Mouse (Mus musculus): ENCODE data around the gene Anapc16. TPM values are rescaled to one million over a fixed set of nuclear protein-coding genes. Genes with fewer than 3 reads are reported as not detected.
A peak's percentile ranks its signal among the peaks of the same experiment; 100 is the strongest.

Gene Anapc16
- polyA plus RNA-seq, 1 experiment from 2014 or later: 128 TPM

DNA sequence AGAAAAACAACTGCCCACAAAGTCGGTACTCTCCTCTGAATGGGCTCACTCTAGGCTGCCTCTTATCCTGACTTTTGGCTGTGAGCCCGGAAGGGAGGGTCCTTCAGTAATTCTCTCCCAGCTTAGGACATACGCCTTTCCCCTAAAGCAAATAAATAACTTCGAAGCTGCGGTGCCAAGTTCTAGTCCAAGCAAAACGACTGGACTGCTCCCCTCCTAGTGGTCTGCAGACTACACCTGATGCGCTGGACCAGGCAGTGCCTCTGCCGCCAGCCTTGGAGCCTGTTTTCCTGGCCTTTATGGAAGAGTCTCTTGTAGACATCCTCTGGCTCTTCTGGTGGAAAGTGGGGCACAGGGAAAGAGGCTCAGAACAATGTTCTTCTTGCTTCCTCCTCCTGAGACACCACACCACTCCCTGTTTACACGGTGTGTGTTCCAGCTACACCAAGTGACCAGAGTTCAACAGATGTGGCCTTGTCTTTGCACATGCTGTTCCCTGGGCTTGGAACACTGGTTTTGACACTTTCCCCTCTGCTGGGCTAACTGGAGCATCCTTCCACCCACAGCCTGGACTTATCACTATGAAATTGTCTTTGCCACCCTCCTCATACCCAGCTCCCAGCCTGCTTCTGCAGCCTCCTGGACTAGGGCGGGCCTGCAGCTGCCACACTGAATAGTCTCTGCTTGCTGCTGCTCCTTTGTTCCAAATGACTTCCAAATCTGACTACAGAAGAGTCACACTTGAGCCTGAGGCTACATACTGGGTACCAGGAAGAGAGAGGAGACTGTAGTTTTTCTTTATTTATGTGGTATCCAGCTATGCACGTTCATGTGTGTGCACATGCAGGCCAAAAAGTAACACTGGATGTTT, 23.8 kb downstream of the Anapc16 start:
- WGBS: 34% methylated on average over 11 of the region's 11 CpGs
- H3K36me3 ChIP-seq: 0 out of 2 replicates have a peak, but pooled peaks cover 3% of the 10 kb centered on the region
- no peaks in the 10 kb centered on the region for H3K27me3 ChIP-seq
- peaks cover 44% of the 10 kb centered on the region for H3K4me1 ChIP-seq
- 0 out of 2 replicates have a peak overlapping the region, but pooled peaks have one; percentile 3 for H3K4me2 ChIP-seq
- peak overlapping the region; percentile 90 for H3K27ac ChIP-seq
- no peak; the same call in 1 of the 2 replicates for ATAC-seq (ENCODE audit: insufficient number of reproducible peaks, insufficient read depth, low FRiP score, low TSS enrichment, low read depth)
- peak overlapping the region; percentile 51 for H3K9ac ChIP-seq
- no peak overlapping the region for H3K4me3 ChIP-seq
- no peaks in the 10 kb centered on the region for H3K9me3 ChIP-seq

DNA sequence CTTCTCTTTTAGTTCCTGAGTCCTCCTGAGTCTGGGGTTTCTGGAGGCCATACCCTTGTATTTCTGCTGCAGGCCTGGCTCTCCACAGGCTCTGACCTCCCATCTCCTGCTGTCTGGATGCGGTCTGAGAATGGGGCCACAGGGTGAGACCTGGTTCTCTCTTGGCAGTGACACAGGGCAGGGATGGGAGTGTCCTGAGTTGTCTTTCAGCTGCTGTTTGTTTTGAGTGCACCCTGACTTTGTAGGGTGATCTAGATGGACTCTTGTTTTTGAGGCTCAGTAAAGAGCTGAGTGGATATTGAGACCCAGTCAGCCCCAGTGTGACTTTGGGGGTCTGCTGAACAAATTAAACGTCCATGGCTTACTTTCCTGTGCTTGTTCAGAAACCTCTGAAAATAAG, 24.5 kb downstream of the Anapc16 start:
- no peaks in the 10 kb centered on the region for H3K27me3 ChIP-seq
- H3K4me2 ChIP-seq: 0 out of 2 replicates have a peak overlapping the region, but pooled peaks have one; percentile 3
- no peak overlapping the region for H3K4me3 ChIP-seq
- H3K27ac ChIP-seq: peak overlapping the region; percentile 90
- no peaks in the 10 kb centered on the region for H3K36me3 ChIP-seq
- WGBS: 64% methylated on average over 2 of the region's 2 CpGs
- ATAC-seq (ENCODE audit: insufficient number of reproducible peaks, insufficient read depth, low FRiP score, low TSS enrichment, low read depth): no peak
- peaks cover 51% of the 10 kb centered on the region for H3K4me1 ChIP-seq
- peak overlapping the region; percentile 51 for H3K9ac ChIP-seq
- no peaks in the 10 kb centered on the region for H3K9me3 ChIP-seq

DNA sequence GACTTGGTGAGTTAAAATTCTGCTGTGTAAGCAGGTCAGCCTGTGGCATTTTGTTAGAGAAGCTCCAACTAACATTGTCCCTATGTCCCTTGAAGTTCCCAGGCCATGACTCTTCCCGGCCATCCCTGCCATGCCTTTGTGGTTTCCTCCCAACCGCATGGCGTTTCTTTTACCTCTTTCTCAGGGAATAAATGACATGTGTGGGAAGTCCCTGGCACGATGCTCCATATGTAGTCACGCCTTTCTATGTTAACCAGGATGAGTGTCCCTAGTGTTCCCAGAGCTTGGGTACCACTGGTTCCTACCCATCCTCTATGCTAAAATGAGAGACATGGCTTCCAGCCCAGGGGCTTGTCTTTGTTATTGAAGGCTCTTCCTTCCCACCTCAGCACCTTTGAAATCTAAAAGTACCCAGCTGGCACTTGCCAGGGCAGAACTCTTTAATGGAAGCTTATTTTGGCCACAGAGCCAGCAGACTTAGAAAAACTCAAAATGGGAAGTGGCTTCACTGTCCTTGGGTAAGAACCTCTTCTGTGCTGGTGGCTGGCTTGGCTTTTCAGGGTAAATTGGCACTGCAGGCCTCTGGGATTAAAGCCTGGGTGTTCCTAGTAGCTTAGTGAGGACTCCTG, 25.1 kb downstream of the Anapc16 start:
- H3K9ac ChIP-seq: no peak overlapping the region
- peak overlapping the region; percentile 90 for H3K27ac ChIP-seq
- peaks cover 53% of the 10 kb centered on the region for H3K4me1 ChIP-seq
- no peak for ATAC-seq (ENCODE audit: insufficient number of reproducible peaks, insufficient read depth, low FRiP score, low TSS enrichment, low read depth)
- no peaks in the 10 kb centered on the region for H3K9me3 ChIP-seq
- no peaks in the 10 kb centered on the region for H3K36me3 ChIP-seq
- H3K27me3 ChIP-seq: no peaks in the 10 kb centered on the region
- no peak overlapping the region for H3K4me3 ChIP-seq
- 73% methylated on average over 5 of the region's 5 CpGs for WGBS
- no peak overlapping the region for H3K4me2 ChIP-seq

DNA sequence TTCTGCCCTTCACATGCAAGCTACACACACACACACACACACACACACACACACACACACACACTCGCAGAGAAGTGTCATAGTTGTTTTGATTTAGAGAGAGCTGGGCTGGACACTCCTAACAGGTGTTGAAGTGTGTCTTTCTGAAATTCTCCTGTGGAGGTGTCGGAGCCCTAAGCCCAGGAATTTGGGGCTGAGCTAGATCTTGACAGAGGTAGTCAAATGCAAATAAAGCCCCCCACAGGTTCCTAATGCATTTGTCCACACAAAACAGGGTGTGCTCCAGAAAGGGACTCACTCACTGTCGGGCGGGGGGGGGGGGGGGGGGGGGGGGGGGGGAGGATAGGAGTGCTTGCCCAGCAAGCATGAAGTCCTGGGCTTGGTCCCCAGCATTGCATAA, 25.8 kb downstream of the Anapc16 start:
- ATAC-seq (ENCODE audit: insufficient number of reproducible peaks, insufficient read depth, low FRiP score, low TSS enrichment, low read depth): no peak
- H3K4me2 ChIP-seq: no peak overlapping the region
- H3K27me3 ChIP-seq: no peaks in the 10 kb centered on the region
- no peak overlapping the region for H3K4me3 ChIP-seq
- no peaks in the 10 kb centered on the region for H3K36me3 ChIP-seq
- no peak overlapping the region for H3K27ac ChIP-seq
- H3K9me3 ChIP-seq: no peaks in the 10 kb centered on the region
- H3K4me1 ChIP-seq: peaks cover 53% of the 10 kb centered on the region
- WGBS: 71% methylated on average over 2 of the region's 4 CpGs
- H3K9ac ChIP-seq: no peak overlapping the region

DNA sequence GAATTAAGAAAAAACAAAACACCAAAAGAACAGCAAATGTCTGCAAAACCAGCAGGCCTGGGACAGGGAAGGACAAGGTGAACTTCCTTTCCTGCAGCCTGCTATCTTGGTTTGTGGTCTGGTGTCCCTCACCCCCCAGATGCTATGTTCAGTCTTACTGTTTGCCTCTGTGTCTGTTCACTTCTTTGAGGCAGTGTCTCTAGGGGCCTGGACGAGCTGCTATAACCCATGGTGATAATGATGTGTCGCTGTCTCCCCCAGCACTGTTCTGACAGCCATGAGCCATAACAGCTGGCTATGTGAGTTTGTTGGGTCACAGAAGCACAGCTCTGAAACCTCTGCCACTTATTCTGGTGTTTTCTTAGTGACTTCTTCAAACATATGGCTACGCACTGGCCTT, 28.1 kb downstream of the Anapc16 start:
- H3K4me3 ChIP-seq: no peak overlapping the region
- H3K9me3 ChIP-seq: no peaks in the 10 kb centered on the region
- 71% methylated on average over 3 of the region's 3 CpGs for WGBS
- H3K4me2 ChIP-seq: peak overlapping the region; percentile 46; the same call in 1 of the 2 replicates
- peaks cover 60% of the 10 kb centered on the region for H3K4me1 ChIP-seq
- no peak for ATAC-seq (ENCODE audit: insufficient number of reproducible peaks, insufficient read depth, low FRiP score, low TSS enrichment, low read depth)
- no peaks in the 10 kb centered on the region for H3K36me3 ChIP-seq
- H3K9ac ChIP-seq: no peak overlapping the region
- no peaks in the 10 kb centered on the region for H3K27me3 ChIP-seq
- peak overlapping the region; percentile 87 for H3K27ac ChIP-seq

DNA sequence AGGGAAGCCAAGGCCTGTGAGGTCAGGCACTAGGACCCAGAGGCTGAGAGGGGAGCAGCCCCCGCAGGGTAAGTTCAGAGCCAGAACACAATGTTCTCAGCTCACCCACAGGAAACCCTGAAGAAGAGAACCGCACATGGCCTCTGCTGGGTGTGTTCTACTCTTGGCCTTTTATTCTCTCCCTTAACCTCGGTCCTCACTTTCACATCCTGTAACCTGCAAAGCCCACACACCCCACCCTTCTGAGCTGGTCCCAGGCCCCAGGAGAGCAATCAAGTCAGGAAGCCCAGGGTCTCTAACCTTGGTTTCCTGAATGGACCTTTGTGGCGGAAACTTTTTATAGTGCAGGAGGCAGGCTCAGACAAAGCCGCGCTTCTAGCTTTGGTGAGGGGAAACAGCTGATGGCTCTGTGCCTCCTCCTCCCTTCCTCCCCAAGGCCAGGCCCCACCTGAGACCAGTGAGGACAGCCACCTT, 28.7 kb downstream of the Anapc16 start:
- 9% methylated on average over 6 of the region's 6 CpGs for WGBS
- Histone ChIP-seq H3K27me3 (no peaks in the 10 kb centered on the region), H3K9me3 (no peaks in the 10 kb centered on the region), H3K4me3 (peak overlapping the region; percentile 4; the same call in 1 of the 2 replicates), H3K36me3 (no peaks in the 10 kb centered on the region), H3K27ac (peak overlapping the region; percentile 87), H3K4me1 (peaks cover 59% of the 10 kb centered on the region), H3K9ac (peak overlapping the region; percentile 57), H3K4me2 (peak overlapping the region; percentile 46)
- ATAC-seq (ENCODE audit: insufficient number of reproducible peaks, insufficient read depth, low FRiP score, low TSS enrichment, low read depth): no peak; the same call in 1 of the 2 replicates

DNA sequence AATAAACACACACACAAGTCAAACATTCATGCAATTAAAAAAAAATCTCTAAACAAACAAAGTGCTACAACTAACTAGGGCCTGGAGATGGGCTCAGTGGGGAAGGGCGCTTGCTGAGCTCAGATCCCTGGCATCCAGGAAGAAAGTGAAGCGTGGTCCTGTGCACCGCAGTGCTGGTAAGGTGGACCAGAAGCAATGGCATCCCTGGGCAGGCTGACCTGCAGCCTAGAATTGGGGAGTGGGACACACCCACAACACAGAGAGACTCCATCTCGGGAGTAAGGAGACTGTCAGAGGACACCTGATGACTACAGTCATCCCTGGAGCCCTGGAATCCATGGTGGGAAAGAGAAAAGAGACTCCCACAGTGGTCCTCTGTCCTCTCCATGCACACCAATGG, 29.5 kb downstream of the Anapc16 start:
- no peaks in the 10 kb centered on the region for H3K36me3 ChIP-seq
- 84% methylated on average over 4 of the region's 4 CpGs for WGBS
- ATAC-seq (ENCODE audit: insufficient number of reproducible peaks, insufficient read depth, low FRiP score, low TSS enrichment, low read depth): no peak

DNA sequence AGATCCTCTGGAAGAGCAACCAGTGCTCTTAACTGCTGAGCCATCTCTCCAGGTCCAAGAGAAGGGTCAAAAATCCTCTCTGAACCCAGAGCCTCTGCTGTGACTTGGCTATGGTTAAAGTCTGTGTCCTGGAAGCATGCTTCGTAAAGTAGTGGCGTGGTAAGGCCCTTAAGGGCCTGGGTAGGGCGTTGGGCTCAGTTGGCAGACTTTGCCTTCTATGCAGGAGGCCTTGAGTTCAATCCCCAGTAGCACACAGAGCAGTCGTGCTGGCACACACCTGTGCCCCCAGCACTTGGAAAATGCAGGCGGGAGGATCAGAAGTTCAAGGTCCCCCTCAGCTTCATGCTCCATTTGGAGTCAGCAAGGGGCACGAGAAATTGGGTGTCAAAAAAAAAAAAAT, 29.9 kb downstream of the Anapc16 start:
- H3K4me2 ChIP-seq: no peak overlapping the region
- H3K27me3 ChIP-seq: no peaks in the 10 kb centered on the region
- no peak for ATAC-seq (ENCODE audit: insufficient number of reproducible peaks, insufficient read depth, low FRiP score, low TSS enrichment, low read depth)
- H3K4me3 ChIP-seq: no peak overlapping the region
- H3K9ac ChIP-seq: no peak overlapping the region
- H3K27ac ChIP-seq: 0 out of 2 replicates have a peak overlapping the region, but pooled peaks have one; percentile 5
- WGBS: 80% methylated on average over 6 of the region's 6 CpGs
- H3K9me3 ChIP-seq: no peaks in the 10 kb centered on the region
- no peaks in the 10 kb centered on the region for H3K36me3 ChIP-seq
- H3K4me1 ChIP-seq: peaks cover 47% of the 10 kb centered on the region

More for the DNA sequence above, 29.5 kb downstream of the Anapc16 start:
- H3K9ac ChIP-seq: no peak overlapping the region
- H3K9me3 ChIP-seq: no peaks in the 10 kb centered on the region
- no peaks in the 10 kb centered on the region for H3K27me3 ChIP-seq
- no peak overlapping the region for H3K4me3 ChIP-seq
- H3K27ac ChIP-seq: peak overlapping the region; percentile 87; the same call in 1 of the 2 replicates
- H3K4me2 ChIP-seq: no peak overlapping the region
- H3K4me1 ChIP-seq: peaks cover 51% of the 10 kb centered on the region

DNA sequence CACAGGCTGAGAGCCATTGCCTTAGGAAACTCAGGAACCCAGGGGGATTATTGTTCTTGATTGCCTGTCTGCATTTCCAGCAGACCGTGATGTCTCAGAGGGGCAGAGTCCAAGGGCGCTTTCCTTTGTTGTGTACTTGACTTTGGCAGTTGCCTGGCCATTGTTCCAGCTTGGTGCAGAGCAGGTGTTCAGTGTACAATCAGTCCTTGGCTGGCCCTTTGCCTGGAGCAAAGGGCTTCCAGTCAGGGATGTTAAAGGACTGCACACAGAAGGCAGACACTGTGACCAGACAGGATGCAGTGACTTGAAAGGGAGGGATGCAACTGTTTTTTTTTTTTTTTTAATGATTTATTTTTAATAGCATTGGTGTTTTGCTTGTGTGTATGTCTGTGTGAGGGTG, 30.4 kb downstream of the Anapc16 start:
- no peak overlapping the region for H3K4me2 ChIP-seq
- no peaks in the 10 kb centered on the region for H3K27me3 ChIP-seq
- peaks cover 42% of the 10 kb centered on the region for H3K4me1 ChIP-seq
- H3K36me3 ChIP-seq: no peaks in the 10 kb centered on the region
- H3K9ac ChIP-seq: no peak overlapping the region
- no peak overlapping the region for H3K27ac ChIP-seq
- 69% methylated on average over 2 of the region's 2 CpGs for WGBS
- ATAC-seq (ENCODE audit: insufficient number of reproducible peaks, insufficient read depth, low FRiP score, low TSS enrichment, low read depth): no peak
- no peak overlapping the region for H3K4me3 ChIP-seq
- no peaks in the 10 kb centered on the region for H3K9me3 ChIP-seq

DNA sequence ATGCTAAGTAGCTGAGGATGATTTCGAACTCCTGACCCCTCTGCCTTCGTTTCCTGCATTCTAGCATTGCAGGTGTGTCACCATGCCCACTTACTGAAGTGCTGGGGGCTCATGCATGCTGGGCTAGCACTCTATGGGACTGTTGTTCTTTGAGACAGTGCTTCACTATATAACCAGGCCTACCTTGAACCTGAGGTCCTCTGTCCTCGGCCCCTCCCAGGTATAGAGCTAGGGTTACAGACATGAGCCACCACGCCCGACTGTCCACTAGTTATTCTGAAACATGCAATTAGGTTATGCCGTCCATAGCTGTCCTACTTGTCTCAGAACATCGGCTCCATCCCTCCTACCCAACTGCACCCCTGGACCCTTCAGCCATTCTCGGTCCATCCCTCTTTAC, 31.1 kb downstream of the Anapc16 start:
- H3K27ac ChIP-seq: no peak overlapping the region
- WGBS: 85% methylated on average over 8 of the region's 8 CpGs
- peaks cover 42% of the 10 kb centered on the region for H3K4me1 ChIP-seq
- H3K27me3 ChIP-seq: no peaks in the 10 kb centered on the region
- no peaks in the 10 kb centered on the region for H3K9me3 ChIP-seq
- H3K36me3 ChIP-seq: no peaks in the 10 kb centered on the region
- H3K4me3 ChIP-seq: no peak overlapping the region
- no peak for ATAC-seq (ENCODE audit: insufficient number of reproducible peaks, insufficient read depth, low FRiP score, low TSS enrichment, low read depth)
- no peak overlapping the region for H3K9ac ChIP-seq
- H3K4me2 ChIP-seq: no peak overlapping the region

DNA sequence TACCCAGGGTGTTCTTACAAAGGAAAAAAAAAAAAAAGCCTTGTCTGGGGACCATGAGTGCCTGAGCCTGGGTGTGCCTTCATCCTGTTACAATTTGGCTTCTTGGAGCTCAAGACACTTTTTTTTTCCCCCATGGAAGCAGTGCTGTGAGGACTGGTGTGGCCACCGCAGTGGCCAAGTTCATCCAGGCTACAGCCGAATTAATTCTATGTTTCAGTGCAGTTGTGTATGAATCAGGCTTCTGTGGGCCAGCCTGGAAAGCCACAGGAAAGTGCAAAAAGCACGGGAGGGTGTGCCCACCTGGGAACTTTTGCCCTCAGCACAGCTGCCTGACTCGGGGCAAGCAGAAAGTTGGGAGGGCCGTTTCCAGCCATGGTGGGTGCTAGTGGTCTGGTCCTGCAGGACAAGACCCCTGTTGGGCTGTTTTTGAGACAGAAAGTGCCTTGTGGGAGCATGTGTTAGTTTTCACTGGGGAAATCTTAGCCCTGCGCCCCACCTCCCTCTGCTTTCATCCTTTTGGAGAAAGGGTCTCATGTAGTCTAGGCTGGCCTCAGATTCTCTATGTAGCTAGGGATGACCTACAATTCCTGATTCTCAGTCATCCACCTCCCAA, 32.4 kb downstream of the Anapc16 start:
- ATAC-seq (ENCODE audit: insufficient number of reproducible peaks, insufficient read depth, low FRiP score, low TSS enrichment, low read depth): no peak
- Histone ChIP-seq H3K4me2 (peak overlapping the region; percentile 76), H3K27me3 (no peaks in the 10 kb centered on the region), H3K36me3 (no peaks in the 10 kb centered on the region), H3K9ac (peak overlapping the region; percentile 91), H3K4me3 (peak overlapping the region; percentile 56), H3K4me1 (peaks cover 48% of the 10 kb centered on the region), H3K9me3 (no peaks in the 10 kb centered on the region), H3K27ac (peak overlapping the region; percentile 96)
- WGBS: 25% methylated on average over 6 of the region's 6 CpGs

All from embryonic facial prominence, embryonic 13.5 days (tissue).